Mouse (Mus musculus) spleen, embryonic (tissue): ENCODE measurements around the gene Abhd17c.
"Not testable (repeated sequence)": the region's sequence is repeated elsewhere in the genome, so short reads cannot be mapped to it uniquely, and the experiment has no call there.

Experiments
- CTCF ChIA-PET: fragments of 350-600 bp; sonication (Branson Sonifier 250); formaldehyde crosslinking; loops from one replicate; lab custom pipeline; 2022; lab: Charles Lee

Gene Abhd17c

DNA sequence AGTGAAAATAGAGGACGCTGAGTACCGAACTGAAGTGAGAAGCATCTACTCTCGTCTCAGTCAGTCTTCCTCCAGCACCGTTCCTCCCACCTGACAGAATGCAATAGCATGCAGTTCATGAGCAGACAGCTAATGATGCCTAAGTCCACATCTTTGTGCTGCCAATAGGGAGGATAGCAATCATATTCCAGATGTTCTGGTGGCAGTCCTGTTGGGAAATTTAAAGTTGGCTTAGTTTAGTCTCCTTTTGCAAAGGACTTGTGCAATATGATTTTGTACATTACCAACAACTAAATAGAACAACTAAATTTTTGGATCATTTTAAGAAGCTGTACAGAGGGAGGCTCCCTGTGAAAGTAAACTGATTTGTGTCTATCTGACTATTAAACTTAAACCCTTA lies 2.1 kb upstream of the Abhd17c start:
- CTCF ChIA-PET, result no interaction called here

DNA sequence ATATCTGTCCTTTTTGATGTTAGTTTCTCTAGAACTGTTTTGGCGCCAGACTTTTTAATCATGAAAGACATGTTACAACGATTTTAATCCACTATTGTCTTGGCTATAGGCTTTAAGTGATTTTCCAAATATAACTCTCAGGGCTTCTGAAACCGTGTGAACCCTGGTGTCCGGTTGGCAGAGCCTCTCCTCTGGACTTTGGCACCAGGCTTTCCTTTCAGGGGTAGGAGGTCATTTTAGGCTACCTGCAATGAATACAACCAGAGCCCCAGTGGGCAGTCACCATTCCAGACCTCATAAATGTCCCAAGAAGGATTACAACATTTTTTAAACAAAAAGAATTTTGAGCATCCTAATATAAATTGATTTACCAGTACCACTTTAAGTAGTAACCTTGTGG lies 1.1 kb upstream of the Abhd17c start:
- CTCF ChIA-PET, result no interaction called here

DNA sequence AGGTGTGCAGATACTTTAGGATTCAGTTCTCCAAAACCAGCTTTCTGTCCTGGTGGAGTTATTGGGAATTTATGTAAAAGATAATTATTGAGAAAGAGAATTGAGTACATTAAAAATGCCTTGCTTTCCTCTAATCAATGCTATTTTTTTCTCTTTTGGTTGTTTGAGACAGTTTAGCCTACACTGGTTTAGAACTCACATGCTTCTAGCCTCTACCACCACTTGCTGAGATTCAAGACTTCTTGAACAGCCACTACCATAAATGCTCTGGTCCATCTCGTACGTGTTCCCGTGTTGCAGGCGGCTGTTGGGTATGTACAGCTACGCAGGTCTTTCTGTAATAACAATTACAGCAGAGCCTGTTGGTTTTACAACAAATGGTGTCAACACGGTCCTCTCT lies 681 bp upstream of the Abhd17c start:
- CTCF ChIA-PET, result interaction anchor here (0.7 kb wide), 1 partner anchor 497 kb away, joined by 3 read pairs; no protein-coding TSS in a partner anchor

DNA sequence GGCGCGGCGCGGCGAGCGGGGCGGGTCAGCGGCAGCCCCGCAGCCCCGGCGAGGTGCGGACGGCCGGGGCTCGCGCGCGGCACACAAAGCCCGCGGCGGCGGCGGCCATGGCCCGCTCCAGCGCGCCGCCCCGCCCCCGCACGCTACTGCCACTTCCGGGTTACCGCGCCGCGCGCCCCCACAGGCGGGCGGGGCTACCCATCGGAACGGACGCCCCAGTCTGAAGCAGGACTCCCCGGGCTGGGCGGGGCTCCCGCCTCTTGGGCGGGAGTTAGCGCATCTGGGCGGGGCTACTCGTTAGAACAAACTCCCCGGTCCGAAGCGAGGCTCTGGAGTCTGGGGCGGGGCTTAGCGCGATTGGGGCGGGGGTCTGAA lies 254 bp upstream of the Abhd17c start:
- CTCF ChIA-PET, result interaction anchor here (0.7 kb wide), 1 partner anchor 496 kb away, joined by 3 read pairs; no protein-coding TSS in a partner anchor

DNA sequence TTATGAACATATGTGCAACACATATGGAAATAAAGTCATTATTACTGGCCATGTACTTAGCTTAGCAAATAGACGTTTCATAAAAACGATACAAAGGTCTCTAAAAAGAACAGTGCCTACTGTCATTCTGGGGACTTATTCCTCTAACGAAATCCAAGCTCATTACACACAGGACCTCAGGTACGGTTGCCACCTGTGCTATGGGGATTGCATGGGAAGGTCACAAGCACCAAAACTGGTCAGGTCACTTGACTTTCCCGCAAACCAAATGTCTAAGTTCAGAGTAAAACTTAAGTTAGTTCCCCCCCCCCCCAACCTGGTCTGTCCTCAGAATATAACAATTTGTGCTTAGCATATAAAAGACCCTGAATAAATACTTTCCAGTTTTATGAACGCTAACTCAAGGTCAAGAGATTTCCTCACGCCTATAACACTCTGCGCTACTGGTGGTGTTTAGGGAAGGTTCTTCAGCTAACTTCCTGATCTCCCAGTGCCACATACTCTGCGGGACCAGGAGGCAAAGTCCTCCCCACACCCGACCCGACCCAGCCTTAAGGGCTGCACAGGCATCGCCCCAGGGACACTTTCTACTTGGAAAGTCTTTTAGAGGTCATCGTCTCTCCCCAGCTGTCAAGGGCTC lies 1.2 kb downstream of the Abhd17c start:
- CTCF ChIA-PET, result interaction anchor here (0.8 kb wide), 1 partner anchor 122 kb away, joined by 4 read pairs; no protein-coding TSS in a partner anchor

DNA sequence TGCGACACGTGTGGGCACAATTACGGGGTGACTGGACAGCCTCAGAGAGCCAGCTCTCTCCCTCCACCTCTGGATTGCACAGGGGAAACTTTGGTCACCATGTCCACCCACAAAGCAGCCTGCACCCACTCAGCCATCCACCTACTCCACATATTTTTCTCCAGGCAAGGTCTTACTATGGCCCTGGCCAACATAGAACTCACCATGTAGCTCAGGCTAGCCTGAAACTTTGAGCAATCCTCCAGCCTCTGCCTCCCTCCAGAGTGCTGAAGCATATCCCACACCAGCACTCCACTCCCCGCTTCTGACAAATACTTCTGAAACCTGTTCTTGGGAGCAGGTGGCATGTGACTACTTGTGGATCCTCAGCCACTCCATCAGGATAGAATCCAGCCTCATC lies 1.9 kb downstream of the Abhd17c start:
- CTCF ChIA-PET, result no interaction called here

DNA sequence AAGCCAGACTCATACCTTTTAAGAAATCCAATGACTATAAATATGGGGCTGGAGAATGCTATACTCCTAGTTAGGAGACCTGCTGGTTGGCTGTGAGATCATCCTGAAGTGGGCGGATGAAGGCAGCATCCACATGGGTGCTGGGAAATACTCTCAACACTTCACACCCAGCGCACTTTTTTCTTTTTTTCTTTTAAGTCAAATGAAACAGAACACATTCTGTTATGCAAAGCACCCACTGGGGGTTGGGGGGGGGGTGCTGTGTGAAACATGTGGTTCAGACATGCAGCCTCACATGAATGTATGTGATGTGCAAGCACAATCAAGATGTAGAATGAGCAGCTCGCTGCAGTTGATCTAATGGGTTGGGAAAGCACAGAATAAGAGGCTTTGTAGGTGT lies 2.8 kb downstream of the Abhd17c start:
- CTCF ChIA-PET, result no interaction called here

DNA sequence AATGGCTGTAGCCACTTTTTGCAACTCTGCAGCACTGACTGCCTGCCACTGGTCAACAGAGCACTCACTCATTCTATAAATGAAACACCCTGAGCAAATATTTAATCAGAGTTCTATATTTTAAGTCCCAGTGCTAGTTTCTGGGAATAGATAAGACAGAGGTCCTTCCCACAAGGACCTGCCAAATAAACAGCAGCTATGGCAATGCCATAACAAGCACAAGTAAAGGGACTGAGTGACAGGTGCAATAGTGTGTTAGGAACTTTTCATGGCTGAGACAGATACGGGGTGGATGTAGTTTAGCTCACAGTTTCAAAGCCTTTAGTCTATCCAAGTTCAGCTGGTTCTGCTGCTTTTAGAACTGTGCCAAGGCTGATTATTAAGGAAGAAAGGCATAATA lies 3.9 kb downstream of the Abhd17c start:
- CTCF ChIA-PET, result interaction anchor here (0.7 kb wide), 1 partner anchor 17 kb away, joined by 3 read pairs; no protein-coding TSS in a partner anchor

DNA sequence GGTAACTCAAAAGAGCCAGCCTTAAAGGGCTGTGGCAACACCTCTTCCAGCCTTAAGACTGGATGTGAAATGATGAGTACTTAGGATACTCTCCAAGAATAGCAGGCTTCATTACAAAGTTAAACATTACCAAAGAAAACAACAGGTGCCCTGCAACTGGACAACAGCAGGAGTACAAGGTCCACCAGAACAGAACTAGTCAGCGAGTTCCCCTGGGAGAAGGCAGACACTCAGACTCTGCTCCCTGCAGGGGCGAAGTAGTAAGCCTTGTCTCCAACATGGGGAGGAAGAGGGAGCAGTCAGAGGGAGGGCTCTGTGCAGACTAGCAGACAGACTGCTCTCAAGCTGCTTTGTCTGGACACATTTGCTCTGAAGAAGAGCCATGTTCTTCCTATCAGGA lies 6.1 kb downstream of the Abhd17c start:
- CTCF ChIA-PET, result no interaction called here

DNA sequence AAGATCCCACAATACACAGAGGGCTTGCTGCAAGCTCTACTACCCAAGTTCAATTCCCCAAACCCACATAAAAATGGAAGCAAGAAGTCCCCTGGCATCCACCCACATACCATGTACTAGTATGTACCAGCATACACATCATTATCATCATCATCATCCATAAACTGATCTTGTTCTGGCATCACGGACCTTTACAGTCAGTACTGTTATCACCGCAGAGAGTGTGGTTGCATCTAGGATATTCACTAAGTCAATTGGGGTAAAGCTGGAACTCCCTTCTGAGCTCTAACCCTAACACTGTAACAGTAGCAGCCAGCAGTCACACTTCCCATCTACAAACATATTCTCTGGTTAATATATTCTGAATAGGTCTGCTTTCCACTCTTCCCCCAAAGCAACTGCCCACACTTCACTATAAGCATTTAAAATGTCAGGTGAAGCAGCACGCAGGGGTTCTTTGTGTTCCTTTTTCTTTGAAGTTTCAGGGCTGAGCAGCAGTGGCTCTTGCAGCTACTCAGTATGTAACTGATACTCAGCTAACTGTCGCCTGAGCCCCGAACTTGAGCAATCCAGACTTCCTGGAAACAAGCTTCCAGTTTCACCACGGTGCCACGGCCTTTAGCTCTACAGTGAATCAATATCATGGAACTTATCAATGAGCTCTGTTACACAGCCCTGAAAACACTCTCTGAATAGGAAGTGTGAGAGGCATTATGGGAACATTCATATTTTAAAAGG lies 8.8 kb downstream of the Abhd17c start:
- CTCF ChIA-PET, result no interaction called here

DNA sequence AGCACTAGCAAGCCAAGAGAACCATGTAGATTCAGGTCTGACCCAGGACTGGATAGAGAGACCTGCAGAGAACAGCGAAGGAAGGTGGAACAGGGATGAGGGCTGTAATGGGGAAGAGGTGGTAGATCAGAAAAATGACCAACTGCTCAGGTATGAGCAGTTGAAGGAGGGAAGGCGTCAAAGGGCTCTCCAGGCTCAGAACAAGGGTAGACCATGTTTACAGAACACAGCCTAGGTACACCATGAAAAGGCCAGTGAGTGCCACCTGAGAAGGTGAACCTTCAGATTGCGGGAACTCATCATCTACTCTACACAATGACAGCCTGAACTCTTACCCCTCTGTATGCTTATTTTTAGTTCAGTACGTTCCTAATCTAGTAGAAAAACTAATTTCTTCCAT lies 9.5 kb downstream of the Abhd17c start:
- CTCF ChIA-PET, result no interaction called here

DNA sequence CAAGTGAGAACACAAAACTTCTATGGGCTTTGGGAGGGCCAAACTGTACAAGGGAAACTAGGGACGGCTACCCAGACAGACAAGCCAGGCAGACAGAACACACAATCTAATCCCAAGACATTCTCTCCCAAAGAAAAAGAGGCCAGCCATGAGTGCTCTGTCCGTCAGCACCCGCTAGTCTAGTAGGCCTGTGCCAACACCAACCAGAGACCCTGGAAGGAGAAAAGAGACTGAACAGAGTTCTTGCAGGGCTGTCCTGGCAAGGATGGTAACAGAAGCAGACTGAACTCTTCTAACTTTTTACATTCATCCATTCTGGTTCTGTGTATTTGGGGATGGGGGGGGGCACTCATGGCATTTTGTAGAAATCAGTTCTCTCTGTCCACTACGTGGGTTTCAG lies 12.1 kb downstream of the Abhd17c start:
- CTCF ChIA-PET, result no interaction called here

DNA sequence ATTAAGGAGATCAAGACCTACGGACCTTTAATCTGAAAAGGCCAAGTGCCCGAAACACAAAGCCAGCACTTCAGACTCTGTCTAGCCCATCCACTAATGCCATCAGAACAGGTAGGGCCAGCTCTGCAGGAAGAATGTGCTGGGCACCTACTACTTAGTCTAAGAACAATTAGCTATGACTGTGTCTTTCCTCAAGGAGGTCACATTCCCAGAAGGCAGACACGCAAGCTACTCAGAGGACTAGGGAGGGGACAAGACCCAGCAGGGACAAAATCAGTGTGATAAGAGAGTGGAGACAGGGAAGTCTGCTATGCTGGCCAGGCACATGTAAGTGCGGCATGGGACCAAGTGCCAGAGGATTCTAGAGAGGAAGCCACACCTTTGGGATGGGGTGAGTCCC lies 13.0 kb downstream of the Abhd17c start:
- CTCF ChIA-PET, result no interaction called here

DNA sequence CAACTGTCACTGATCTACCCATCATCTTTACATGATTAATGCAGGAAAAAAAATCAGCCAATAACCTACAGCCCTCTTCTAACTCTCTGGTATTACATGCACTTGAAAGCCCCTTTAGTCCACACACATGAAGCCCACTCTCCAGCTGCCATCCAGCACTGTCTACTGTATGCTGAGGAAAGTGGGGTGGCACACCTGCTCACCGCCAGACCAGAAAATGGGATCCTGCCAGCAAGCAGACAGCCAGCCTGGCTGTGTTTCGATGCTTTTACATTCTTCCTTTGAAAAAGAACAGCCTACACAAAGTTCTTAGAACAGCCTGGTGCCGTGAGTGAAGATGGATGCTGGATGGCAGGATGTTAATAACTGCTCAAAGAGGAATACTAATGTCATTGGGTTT lies 13.9 kb downstream of the Abhd17c start:
- CTCF ChIA-PET, result no interaction called here

DNA sequence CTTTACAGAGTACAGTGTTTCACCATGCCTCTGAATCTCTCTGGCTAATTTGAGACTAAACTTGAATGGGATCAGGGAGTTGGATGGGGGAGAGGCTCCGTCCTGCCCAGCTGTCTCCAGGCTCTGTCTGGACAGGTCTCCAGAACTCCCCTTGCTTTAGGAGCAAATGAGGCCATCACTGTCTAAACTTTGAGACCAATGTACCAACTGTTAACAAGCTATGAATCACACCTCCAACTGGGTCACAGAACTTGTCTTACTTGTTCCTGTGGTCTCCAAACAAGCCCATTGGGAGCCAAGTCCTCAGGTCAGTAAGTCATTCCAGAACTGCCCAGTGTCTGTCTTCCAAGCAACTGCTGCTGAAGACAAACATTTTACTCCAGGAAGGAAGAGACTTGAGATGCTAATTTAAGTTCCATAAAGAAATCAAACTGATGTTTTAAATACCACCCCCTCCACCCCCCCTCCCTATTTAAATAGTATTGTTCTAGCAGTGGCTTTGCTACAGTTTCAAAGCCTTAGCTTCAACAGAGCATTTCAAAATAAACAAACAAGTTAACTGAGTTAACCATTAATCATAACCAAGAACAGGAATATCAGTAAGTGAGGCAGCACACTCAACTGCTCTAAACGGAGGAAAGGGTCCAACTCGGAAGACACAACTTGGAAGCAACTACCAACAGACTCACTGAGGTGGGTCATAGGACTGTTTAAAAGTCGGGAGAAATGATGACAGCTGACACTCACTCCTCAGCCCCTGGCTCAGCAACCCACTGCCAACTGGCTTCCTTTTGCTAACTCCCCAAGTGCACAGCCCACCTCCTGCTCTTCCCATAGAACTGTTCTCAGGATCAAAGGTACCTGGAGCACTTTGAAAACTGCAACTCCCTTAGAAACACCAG lies 15.6 kb downstream of the Abhd17c start:
- CTCF ChIA-PET, result no interaction called here

DNA sequence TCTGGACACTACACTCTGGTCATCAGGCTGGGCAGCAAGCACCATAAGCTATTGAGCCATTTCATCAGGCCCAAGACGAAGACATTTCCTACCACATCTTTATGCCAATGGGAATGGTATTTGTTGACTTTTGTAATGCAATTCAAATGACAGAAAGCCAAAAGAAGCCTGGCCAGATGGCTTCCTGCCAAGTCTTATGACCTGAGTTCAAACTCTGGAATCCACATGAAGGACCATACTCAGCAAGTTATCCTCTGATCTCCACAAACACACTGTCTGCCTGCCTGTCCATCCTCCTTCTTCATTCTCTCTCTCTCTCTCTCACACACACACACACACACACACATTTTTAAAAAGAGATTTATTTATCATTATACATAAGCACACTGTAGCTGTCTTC lies 19.0 kb downstream of the Abhd17c start:
- CTCF ChIA-PET, result no interaction called here

DNA sequence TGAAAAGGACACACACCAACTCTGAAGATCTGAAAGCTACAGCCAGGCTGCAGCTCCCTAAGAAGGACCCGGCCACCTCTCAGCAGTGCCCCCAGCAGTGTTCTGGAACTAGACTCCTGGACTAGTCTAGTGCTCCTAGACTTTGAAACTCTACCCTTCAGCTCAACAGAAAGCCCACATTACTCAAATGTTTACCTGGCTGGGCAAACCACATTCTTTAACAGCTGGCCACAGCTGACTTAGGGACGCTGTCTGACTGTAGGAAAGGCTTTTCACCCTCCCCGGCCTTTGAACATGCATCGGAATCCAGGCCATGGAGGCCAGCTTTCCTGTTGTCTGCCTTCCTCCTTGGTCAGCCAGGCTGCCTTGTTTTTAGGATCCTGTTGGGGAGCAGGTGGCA lies 20.0 kb downstream of the Abhd17c start:
- CTCF ChIA-PET, result no interaction called here

DNA sequence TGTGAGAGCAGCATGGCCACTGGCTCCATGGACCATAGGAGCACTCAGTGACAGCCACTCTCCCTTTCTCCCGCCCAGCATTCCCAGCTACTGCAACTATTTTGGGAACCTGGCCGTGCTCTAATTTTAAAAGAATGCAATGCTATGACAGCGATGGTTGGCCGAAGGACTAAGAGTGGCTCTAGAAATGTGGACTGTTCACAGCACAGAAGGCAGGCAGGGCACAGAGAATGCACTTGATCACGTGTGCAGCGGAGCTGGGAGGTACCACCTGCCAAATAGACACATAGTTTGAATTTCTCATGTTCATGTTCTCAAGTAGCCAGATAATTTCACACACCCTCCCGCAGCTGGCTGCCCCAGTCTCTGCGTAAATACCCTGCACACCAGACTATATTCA lies 23.0 kb downstream of the Abhd17c start:
- CTCF ChIA-PET, result no interaction called here

DNA sequence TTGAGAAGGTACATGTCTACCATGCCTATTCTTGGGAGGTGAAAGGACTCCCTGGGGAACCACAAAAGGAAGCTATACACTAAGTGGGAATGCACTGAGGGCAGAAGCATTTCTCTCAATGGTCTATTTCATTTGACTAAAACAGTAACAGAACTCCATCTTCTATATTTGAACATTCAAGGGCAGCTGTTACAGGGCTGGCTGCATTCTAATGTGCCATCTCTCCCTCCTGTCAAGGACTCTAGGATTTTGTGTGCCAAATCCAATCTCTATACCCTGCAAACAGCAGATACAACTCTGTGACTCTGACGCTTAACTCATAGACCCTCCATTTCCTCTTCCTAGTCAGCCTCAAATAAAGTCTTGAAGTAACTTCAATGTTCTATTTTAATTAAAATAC lies 26.0 kb downstream of the Abhd17c start:
- CTCF ChIA-PET, result no interaction called here

DNA sequence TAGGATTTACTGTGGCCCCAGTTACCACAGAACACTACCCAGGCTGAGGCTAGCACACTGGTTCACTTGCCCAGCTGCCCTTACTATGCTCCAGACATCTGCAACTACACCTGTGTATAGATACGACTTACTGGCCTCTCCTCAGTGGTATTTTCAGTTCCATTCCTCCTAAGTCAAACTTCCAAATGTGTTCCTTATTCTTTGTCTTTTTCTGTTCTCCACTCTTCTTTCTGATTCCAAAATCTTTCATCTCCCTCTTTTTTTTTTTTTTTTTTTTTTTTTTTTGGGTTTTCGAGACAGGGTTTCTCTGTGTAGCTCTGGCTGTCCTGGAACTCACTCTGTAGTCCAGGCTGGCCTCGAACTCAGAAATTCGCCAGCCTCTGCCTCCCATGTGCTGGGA lies 28.0 kb downstream of the Abhd17c start:
- CTCF ChIA-PET, result not testable (repeated sequence)

DNA sequence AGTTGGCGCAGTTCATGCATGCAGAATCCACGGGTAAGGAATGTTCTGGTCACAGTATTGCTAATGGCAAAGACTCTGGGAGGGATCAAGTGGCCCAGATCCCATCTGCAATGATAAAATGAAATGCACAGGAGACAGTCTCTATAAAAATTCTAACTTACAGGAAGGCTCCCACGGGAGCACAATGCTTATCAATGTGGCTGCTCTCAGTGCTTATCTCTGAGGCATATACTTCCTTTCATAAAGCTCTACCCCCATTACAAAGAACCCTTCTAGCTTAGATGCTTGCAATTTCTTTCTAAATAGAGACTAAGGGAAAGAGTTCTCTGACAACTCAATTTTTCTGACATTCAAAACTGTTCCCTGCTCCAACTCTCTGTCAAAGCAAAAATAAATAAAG lies 29.9 kb downstream of the Abhd17c start:
- CTCF ChIA-PET, result no interaction called here

DNA sequence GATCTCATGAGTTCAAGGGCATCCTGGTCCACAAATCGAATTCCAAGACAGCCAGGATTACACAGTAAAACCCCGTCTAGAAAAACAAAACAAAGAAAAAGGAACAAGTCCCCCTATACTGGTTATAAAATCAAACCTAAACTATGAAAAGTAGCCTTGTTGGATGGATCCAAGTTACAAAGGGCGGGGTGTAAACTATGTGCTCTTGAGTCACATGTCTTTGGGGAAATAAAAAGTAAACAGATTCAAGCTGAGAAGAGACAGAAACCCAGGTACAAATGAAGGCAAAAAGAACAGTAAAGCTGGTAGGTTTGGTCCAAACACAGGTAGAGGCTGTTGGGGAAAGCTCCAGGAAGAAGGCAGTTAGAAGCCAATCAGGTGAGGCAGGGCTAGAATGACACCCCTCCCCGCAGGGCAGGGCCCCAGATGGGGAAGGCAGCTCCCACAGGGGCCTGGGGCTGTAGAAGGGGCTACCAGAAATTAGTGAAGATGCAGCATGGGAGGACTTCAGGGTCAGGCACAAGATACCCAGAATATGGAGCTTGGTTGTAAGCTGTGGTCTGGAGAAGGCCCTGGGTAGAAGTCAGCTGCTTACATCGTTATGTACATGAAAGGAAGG lies 31.4 kb downstream of the Abhd17c start:
- CTCF ChIA-PET, result no interaction called here
